Mouse (Mus musculus) gastrocnemius, adult 2 months (tissue): ENCODE results near the gene Ecpas. TPM values are rescaled to one million over a fixed set of nuclear protein-coding genes. Genes with fewer than 3 reads are reported as not detected.

ENCODE experiments used
- DNase-seq: peaks from one replicate; pipeline ENCODE4 v3.0.0; 2022
- H3K27ac ChIP-seq: fragments of 200-600 bp; 2 replicates; pipeline ENCODE4 v1.8.1; 2022; ENCODE audit warnings: mild to moderate bottlenecking
- H3K4me3 ChIP-seq: fragments of 200-600 bp; 2 replicates; pipeline ENCODE4 v1.8.1; 2022; ENCODE audit warnings: mild to moderate bottlenecking, moderate library complexity
- CTCF ChIP-seq: fragments of 200-600 bp; IDR thresholded peaks from 2 replicates; pipeline ENCODE4 v1.8.1; 2022; ENCODE audit warnings: antibody characterized with exemption, mild to moderate bottlenecking, moderate library complexity
- intact Hi-C: fragments of 180-260 bp; cut with DNase I; formaldehyde crosslinking; loops from one replicate; pipeline ENCODE4 v1.15.1; 2025
- total RNA-seq, 2 experiments: library from RNA; stranded (reverse); gene quantifications; 2 replicates each; pipeline ENCODE4 v1.2.3; 2021

The Ecpas gene
- total RNA-seq, 2 experiments from 2014 or later = 283 to 349 TPM

GRCm38 (mm10) chr4:58927661-58928060, 15.1 kb upstream of the Ecpas start:
- DNase-seq = no peak
- Histone ChIP-seq H3K4me3 (no peak overlapping the region), H3K27ac (no peak overlapping the region)
- TF ChIP-seq CTCF = peak; percentile 35; the same call in 1 of the 2 replicates
- intact Hi-C loops = no loop called here

DNA sequence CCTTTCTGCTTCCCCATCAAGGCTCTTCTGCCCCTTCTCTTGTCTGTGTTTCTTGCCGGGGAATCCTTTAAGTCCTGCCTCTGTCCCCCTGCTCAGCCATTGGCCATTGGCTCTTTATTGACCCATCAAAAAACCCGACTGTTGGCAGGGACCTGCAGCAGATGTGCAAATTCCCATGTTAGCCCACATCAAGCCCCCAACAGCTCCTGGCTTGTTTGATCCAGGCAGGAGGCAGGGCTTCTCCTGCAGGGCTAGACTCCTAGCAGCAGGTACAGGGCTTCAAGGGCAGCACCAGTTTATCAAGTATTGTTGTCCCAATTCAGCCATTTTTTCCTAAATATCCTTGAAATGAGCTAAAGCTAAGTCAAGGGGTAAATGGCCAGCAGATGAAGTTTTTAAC, 13.6 kb upstream of the Ecpas start:
- intact Hi-C loops = no loop called here
- no peak overlapping the region for H3K4me3 ChIP-seq
- no peak for TF ChIP-seq CTCF
- no peak for DNase-seq
- no peak overlapping the region for H3K27ac ChIP-seq

GRCm38 (mm10) chr4:58925664-58926063, 13.1 kb upstream of the Ecpas start:
- DNase-seq = no peak
- TF ChIP-seq CTCF = no peak
- no peak overlapping the region for H3K27ac ChIP-seq
- H3K4me3 ChIP-seq = no peak overlapping the region
- intact Hi-C loops = no loop called here

DNA sequence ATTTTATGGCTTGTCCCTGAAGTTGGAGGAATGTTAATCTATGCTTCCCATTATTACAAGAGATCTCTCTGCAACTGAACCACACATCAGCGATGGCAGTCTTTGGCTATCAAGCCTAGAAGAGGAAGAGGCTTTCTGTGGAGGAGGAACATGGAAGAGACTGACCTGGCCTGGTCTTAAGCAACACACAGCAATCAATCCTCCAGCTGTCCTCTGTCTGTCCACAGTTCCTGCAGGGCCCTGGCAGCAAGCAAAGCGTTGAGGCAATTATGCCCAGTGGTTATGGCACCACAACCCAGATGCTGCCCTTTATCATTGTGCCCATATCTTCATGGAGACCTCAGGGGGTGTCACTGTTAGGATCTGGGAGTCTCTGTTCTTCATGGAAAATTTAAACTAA, 11.4 kb upstream of the Ecpas start:
- Histone ChIP-seq H3K27ac (no peak overlapping the region), H3K4me3 (no peak overlapping the region)
- no peak for TF ChIP-seq CTCF
- intact Hi-C loops = no loop called here
- DNase-seq = no peak

DNA sequence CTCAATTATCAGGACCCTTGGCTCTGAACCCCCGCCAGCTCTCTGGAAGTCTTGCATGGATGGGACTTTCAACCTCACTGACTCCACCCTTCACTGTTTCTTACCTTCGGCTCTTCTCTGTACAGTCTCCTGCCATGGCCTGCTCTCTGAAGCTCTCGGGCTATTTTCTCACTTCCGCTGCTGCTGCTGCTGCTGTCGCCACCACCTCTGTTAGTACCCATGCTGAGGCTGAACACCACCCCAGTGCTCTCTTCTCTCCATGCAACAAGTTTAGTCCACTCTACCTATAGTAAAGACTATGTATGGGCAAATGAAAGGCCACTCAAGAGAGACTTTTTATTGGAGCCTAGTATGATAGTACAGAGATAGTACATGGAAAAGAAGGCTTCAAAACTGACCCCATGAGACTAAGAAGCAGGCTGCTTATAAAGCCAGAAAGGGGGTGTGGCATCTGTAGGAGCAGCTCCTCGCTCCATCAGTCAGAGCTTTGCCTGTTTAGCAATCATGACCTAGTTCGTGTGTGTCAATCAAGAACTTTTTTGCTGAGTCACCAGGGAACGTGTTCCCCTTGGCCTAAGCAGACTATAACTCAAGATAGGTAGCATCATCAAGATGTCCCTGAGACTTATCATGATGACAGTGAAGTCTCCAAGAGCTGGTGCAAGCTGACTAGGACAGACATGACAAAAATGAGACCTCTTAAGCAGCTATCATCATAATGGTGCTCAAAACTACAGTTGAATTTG, 2.7 kb upstream of the Ecpas start:
- DNase-seq = no peak
- TF ChIP-seq CTCF = no peak
- intact Hi-C loops = no loop called here
- Histone ChIP-seq H3K4me3 (no peak overlapping the region), H3K27ac (peak overlapping the region; percentile 35; the same call in 1 of the 2 replicates)

- no peak for DNase-seq
- Histone ChIP-seq H3K27ac (peak overlapping the region; percentile 99), H3K4me3 (peak overlapping the region; percentile 97)
- intact Hi-C loops = loop anchor here (5.0 kb wide), 2 partner anchors 36 to 74 kb away; partner anchors contain the start of gene Ptgr1
- TF ChIP-seq CTCF = no peak
These were observed 932 bp upstream of the Ecpas start for GRCm38 (mm10) chr4:58913336-58914026.

- no peak for TF ChIP-seq CTCF
- intact Hi-C loops = loop anchor here (5.0 kb wide), 2 partner anchors 35 to 75 kb away; partner anchors contain the start of gene Ptgr1
- Histone ChIP-seq H3K4me3 (peak overlapping the region; percentile 97), H3K27ac (peak overlapping the region; percentile 99)
- DNase-seq = peak; percentile 91
These were observed 519 bp downstream of the Ecpas start for GRCm38 (mm10) chr4:58911831-58912628.

DNA sequence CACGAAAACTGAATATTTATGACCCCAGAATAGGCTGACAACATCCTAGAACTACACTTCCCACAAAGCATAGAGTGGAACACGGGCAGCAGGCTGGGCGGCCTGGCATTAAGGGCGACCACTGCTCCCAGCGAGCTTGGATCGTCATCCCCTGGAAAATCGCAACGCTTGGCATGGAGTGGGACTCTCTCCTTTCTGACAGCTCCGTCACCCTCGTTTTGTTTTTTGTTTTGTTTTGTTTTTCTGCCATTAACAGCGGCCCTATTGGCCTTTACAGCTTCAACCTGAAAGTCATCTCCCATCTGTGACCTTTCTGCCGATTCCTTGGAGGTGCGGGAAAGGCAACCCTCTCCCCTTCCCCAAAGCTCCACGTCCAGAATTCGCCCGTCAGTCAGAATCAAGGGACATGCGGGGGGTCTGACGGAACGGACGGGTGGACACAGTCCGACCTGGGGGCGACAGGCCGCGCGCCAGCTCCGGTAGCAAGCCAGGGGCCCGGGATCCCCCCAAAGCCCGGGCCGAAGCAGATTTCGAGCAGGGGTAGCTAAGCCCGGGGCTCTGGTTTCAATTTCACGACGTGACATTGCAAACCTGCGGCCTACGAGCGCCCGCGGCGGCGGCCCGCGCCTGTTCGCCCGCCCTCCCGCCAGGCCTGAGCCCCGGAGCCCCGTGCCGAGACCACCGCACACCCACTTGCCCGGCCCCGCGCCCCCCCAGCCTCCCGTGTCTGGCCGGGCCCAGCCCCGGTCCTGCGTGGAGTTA, 1.3 kb downstream of the Ecpas start:
- H3K27ac ChIP-seq = peak overlapping the region; percentile 99
- peak; percentile 83 for DNase-seq
- intact Hi-C loops = loop anchor here (5.0 kb wide), 2 partner anchors 34 to 76 kb away; partner anchors contain the start of gene Ptgr1
- H3K4me3 ChIP-seq = peak overlapping the region; percentile 97
- no peak for TF ChIP-seq CTCF

DNA sequence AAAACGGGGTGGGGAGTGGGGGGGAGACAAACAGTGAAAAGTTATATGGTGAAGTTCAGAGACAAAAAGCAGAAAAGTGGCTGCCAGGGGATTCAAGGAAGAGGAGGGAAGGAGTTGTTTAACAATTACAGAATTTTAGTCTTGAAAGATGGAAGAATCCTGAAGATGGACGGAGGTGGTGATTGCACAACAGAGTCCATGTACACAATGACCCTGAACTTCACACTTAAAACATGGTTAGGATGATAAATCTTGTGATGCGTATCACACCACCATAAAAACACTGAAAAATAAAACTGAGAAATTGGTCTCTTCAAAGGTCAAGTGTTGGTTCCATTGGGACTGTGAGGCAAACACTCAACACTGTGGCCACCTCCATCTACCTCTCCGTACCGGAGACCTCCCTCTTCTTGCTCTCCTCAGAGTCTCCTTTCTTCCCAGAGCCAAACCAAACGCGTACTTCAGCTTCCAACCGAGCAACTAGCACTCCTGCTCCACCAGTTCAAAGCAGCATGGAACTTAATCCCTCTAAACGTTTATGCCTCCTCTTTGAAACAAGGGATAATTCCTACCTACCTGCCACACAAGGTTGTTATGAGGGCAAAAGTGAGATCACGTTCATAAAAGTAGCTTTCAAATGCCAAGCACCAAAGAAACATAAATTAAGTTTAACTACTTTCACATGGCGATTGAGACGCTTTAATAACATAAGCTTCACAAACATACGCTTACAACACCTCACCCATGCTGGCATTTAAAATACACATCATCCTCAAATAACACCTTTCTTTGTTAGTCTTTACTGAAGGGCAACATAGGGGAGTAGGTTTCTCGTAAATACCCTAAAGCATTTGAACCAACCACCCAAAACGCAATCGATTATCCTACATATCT, 2.1 kb downstream of the Ecpas start:
- intact Hi-C loops = loop anchor here (5.0 kb wide), 2 partner anchors 33 to 77 kb away; partner anchors contain the start of gene Ptgr1
- no peak for DNase-seq
- peak overlapping the region; percentile 97 for H3K4me3 ChIP-seq
- peak overlapping the region; percentile 99 for H3K27ac ChIP-seq
- TF ChIP-seq CTCF = no peak

GRCm38 (mm10) chr4:58907453-58907852, 5.1 kb downstream of the Ecpas start:
- intact Hi-C loops = no loop called here
- TF ChIP-seq CTCF = no peak
- H3K27ac ChIP-seq = no peak overlapping the region
- DNase-seq = no peak
- peak overlapping the region; percentile 7; the same call in 1 of the 2 replicates for H3K4me3 ChIP-seq

DNA sequence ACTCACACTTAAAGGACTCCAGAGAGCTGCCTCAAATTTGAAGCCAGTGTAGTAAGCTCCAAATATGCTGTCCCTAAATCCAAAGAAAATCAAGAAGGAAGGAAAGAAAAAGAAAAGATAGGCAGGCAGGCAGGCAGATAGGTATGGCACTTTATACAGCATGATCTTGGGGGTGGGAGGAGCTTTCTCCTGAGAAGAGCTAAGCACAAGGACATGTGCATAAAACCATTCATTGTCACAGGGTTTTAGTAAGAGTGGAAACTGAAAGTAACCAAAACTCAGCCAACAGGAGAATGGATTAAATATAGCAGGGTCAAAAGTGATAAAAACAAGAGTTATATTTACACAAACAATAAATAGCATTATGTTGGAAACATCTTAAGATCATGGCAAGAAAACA, 14.2 kb downstream of the Ecpas start:
- no peak for TF ChIP-seq CTCF
- no peak for DNase-seq
- intact Hi-C loops = no loop called here
- Histone ChIP-seq H3K27ac (peak overlapping the region; percentile 1; the same call in 1 of the 2 replicates), H3K4me3 (no peak overlapping the region)
